Mouse (Mus musculus) CH12.LX (cell line): ENCODE measurements at regions not wholly inside any gene's neighbourhood (a gene's known extent, or its start where the extent isn't known, plus 50 kb on each side); places are given as distances from the start of the nearest gene placed in this dataset.

Experiments used
- DNase-seq: peaks from one replicate; pipeline ENCODE4 v3.0.0-alpha.2; 2013; ENCODE audit errors: extremely low read depth
- H3K27ac ChIP-seq: 2 replicates; pipeline ENCODE4 v1.5.1; 2012; ENCODE audit warnings: low read depth, mild to moderate bottlenecking, control low read depth, moderate library complexity; ENCODE audit not compliant: insufficient read depth
- H3K27me3 ChIP-seq: replicated peaks from 2 replicates; pipeline ENCODE3; 2012; ENCODE audit warnings: inconsistent platforms
- H3K36me3 ChIP-seq, 2 experiments: replicated peaks in 1 of 2; 2 replicates each; pipeline versions ENCODE3 to v1.6.1; 2012; ENCODE audit warnings: inconsistent platforms in 1 of 2, low read length in 1 of 2, mild to moderate bottlenecking in 1 of 2, mixed read lengths in 1 of 2, moderate library complexity in 1 of 2; ENCODE audit not compliant: control insufficient read depth in 1 of 2, insufficient read depth in 1 of 2
- H3K4me1 ChIP-seq, 2 experiments: 2 replicates each; pipeline ENCODE4 v1.6.1; 2012; ENCODE audit warnings: inconsistent platforms in 1 of 2, moderate library complexity in 1 of 2; ENCODE audit not compliant: insufficient read depth in 2 of 2, control insufficient read depth in 1 of 2
- H3K4me2 ChIP-seq: 2 replicates; pipeline ENCODE4 v1.6.1; 2012; ENCODE audit warnings: low read depth, mild to moderate bottlenecking, control low read depth; ENCODE audit not compliant: poor library complexity, insufficient read depth, severe bottlenecking
- H3K4me3 ChIP-seq, 3 experiments: fragments of 150-350 bp in 1 of 3; sonication (generic) in 1 of 3; replicated peaks in 1 of 3; 2 replicates each; pipeline versions ENCODE3 to v1.5.1; 2011 to 2012; ENCODE audit warnings: low read depth in 2 of 3, low read length in 2 of 3, mild to moderate bottlenecking in 2 of 3, moderate library complexity in 2 of 3, control low read depth in 1 of 3, improper control_type of control experiment in 1 of 3, inconsistent platforms in 1 of 3, mixed read lengths in 1 of 3; ENCODE audit not compliant: poor library complexity in 1 of 3
- H3K79me2 ChIP-seq: replicated peaks from 2 replicates; pipeline ENCODE4 v1.6.1; 2012; ENCODE audit warnings: mild to moderate bottlenecking, moderate library complexity; ENCODE audit not compliant: control insufficient read depth, poor library complexity, insufficient read depth, severe bottlenecking; ENCODE audit errors: extremely low read depth
- H3K9ac ChIP-seq: 2 replicates; pipeline ENCODE4 v1.6.1; 2012; ENCODE audit warnings: low read depth, mild to moderate bottlenecking, control low read depth, moderate library complexity; ENCODE audit not compliant: insufficient read depth
- H3K9me3 ChIP-seq: replicated peaks from 2 replicates; pipeline ENCODE3; 2012; ENCODE audit warnings: low read length, inconsistent platforms, mixed read lengths
- CTCF ChIP-seq, 2 experiments: IDR thresholded peaks in 1 of 2; conservative IDR thresholded peaks in 1 of 2; 2 replicates each; pipeline ENCODE4 v1.5.1; 2011 to 2012; ENCODE audit warnings: low read depth in 2 of 2, low read length in 2 of 2, improper control_type of control experiment in 1 of 2, inconsistent platforms in 1 of 2, mild to moderate bottlenecking in 1 of 2, moderate library complexity in 1 of 2
- E2F4 ChIP-seq: IDR thresholded peaks from 2 replicates; pipeline ENCODE4 v1.6.1; 2011; ENCODE audit warnings: low read depth, low read length, improper control_type of control experiment; ENCODE audit not compliant: insufficient replicate concordance
- ELF1 ChIP-seq: IDR thresholded peaks from 2 replicates; pipeline ENCODE4 v1.6.1; 2014; ENCODE audit warnings: low read depth, mild to moderate bottlenecking, inconsistent platforms, low read length, improper control_type of control experiment
- EP300 ChIP-seq: IDR thresholded peaks from 2 replicates; pipeline ENCODE4 v1.6.1; 2011; ENCODE audit warnings: low read length, improper control_type of control experiment
- GABPA ChIP-seq: IDR thresholded peaks from 2 replicates; pipeline ENCODE4 v1.6.1; 2012; ENCODE audit warnings: low read depth, low read length, improper control_type of control experiment, inconsistent platforms; ENCODE audit not compliant: insufficient replicate concordance
- HCFC1 ChIP-seq: IDR thresholded peaks from 2 replicates; pipeline ENCODE4 v1.6.1; 2012; ENCODE audit warnings: low read depth, mild to moderate bottlenecking, inconsistent platforms, low read length, improper control_type of control experiment
- JUN ChIP-seq: IDR thresholded peaks from 2 replicates; pipeline ENCODE4 v1.6.1; 2011; ENCODE audit warnings: low read depth, mild to moderate bottlenecking, low read length, improper control_type of control experiment, moderate library complexity; ENCODE audit not compliant: insufficient read depth
- KAT2A ChIP-seq: IDR thresholded peaks from 2 replicates; pipeline ENCODE4 v1.6.1; 2012; ENCODE audit warnings: low read length, improper control_type of control experiment, inconsistent platforms; ENCODE audit not compliant: insufficient replicate concordance
- MAFK ChIP-seq: IDR thresholded peaks from 2 replicates; pipeline ENCODE4 v1.6.1; 2011; ENCODE audit warnings: low read length, improper control_type of control experiment; ENCODE audit not compliant: insufficient replicate concordance
- MAX ChIP-seq: IDR thresholded peaks from 2 replicates; pipeline ENCODE4 v1.6.1; 2011; ENCODE audit warnings: low read length, improper control_type of control experiment
- MEF2A ChIP-seq: IDR thresholded peaks from 2 replicates; pipeline ENCODE4 v1.6.1; 2014; ENCODE audit warnings: low read depth, mild to moderate bottlenecking, inconsistent platforms, low read length, improper control_type of control experiment, borderline replicate concordance
- MYC ChIP-seq: IDR thresholded peaks from 2 replicates; pipeline ENCODE4 v1.6.1; 2011; ENCODE audit warnings: low read depth, mild to moderate bottlenecking, improper control_type of control experiment, low read length
- NELFE ChIP-seq: IDR thresholded peaks from 2 replicates; pipeline ENCODE4 v1.6.1; 2011; ENCODE audit warnings: low read depth, low read length, improper control_type of control experiment
- NRF1 ChIP-seq: IDR thresholded peaks from 2 replicates; pipeline ENCODE4 v1.6.1; 2014; ENCODE audit warnings: low read depth, mild to moderate bottlenecking, inconsistent platforms, low read length, improper control_type of control experiment, moderate library complexity
- POLR2A ChIP-seq: IDR thresholded peaks from 2 replicates; pipeline ENCODE4 v1.6.1; 2011; ENCODE audit warnings: low read depth, mild to moderate bottlenecking, improper control_type of control experiment, low read length
- POLR2AphosphoS2 ChIP-seq: IDR thresholded peaks from 2 replicates; pipeline ENCODE4 v1.6.1; 2011; ENCODE audit warnings: low read depth, low read length, improper control_type of control experiment
- RCOR1 ChIP-seq: conservative IDR thresholded peaks from 2 replicates; pipeline ENCODE4 v1.6.1; 2012; ENCODE audit warnings: low read depth, mild to moderate bottlenecking, inconsistent platforms, low read length, improper control_type of control experiment
- SMC3 ChIP-seq: IDR thresholded peaks from 2 replicates; pipeline ENCODE4 v1.6.1; 2011; ENCODE audit warnings: low read depth, low read length, improper control_type of control experiment
- TBP ChIP-seq: conservative IDR thresholded peaks from 2 replicates; pipeline ENCODE4 v1.6.1; 2011; ENCODE audit warnings: low read depth, low read length, improper control_type of control experiment
- TCF12 ChIP-seq: IDR thresholded peaks from 2 replicates; pipeline ENCODE4 v1.6.1; 2014; ENCODE audit warnings: low read depth, mild to moderate bottlenecking, inconsistent platforms, low read length, improper control_type of control experiment
- USF1 ChIP-seq: IDR thresholded peaks from 2 replicates; pipeline ENCODE4 v1.6.1; 2014; ENCODE audit warnings: low read depth, mild to moderate bottlenecking, inconsistent platforms, low read length, improper control_type of control experiment
- ZC3H11A ChIP-seq: IDR thresholded peaks from 2 replicates; pipeline ENCODE4 v1.6.1; 2012; ENCODE audit warnings: low read depth, mild to moderate bottlenecking, inconsistent platforms, low read length, improper control_type of control experiment
- ZKSCAN1 ChIP-seq: IDR thresholded peaks from 2 replicates; pipeline ENCODE4 v1.6.1; 2012; ENCODE audit warnings: low read depth, inconsistent platforms, low read length, improper control_type of control experiment, borderline replicate concordance
- ZMIZ1 ChIP-seq: IDR thresholded peaks from 2 replicates; pipeline ENCODE4 v1.6.1; 2012; ENCODE audit warnings: low read depth, mild to moderate bottlenecking, inconsistent platforms, low read length, improper control_type of control experiment
- ZNF384 ChIP-seq: IDR thresholded peaks from 2 replicates; pipeline ENCODE4 v1.6.1; 2012; ENCODE audit warnings: low read depth, low read length, improper control_type of control experiment, inconsistent platforms
- dilution Hi-C: fragments of 300-500 bp; cut with MboI; formaldehyde crosslinking; loops from 2 replicates; pipeline ENCODE4 v1.14.3; 2020; ENCODE audit warnings: low sequenced_read_pairs; ENCODE audit not compliant: extremely low pct_unique_long_range_greater_than_20kb, extremely low pct_ligation_motif_present
- in situ Hi-C: fragments of 300-500 bp; cut with MboI; formaldehyde crosslinking; loops from 3 replicates; pipeline ENCODE4 v1.14.3; 2019; ENCODE audit warnings: low sequenced_read_pairs, low pct_ligation_motif_present, low pct_unique_long_range_greater_than_20kb, mixed read lengths

GRCm38 (mm10) chr1:138343451-138343850, 69.9 kb downstream of the Atp6v1g3 start:
- no peaks in the 10 kb centered on the region for H3K9me3 ChIP-seq
- H3K27me3 ChIP-seq: no peaks in the 10 kb centered on the region
- peaks cover 2 to 3% of the 10 kb centered on the region in 2 experiments; a peak in 1 of 4 replicates for H3K4me1 ChIP-seq
- DNase-seq: no peak
- H3K36me3 ChIP-seq: no peaks in the 10 kb centered on the region
- dilution Hi-C loops (no loop called here), in situ Hi-C loops (no loop called here)
- H3K4me2 ChIP-seq: no peak overlapping the region; the same call in 1 of the 2 replicates
- H3K27ac ChIP-seq: no peak overlapping the region
- no peak overlapping the region for H3K9ac ChIP-seq
- no peaks in the 10 kb centered on the region for H3K79me2 ChIP-seq
- TF ChIP-seq MEF2A: no peak
- no peak for TF ChIP-seq ZNF384
- no peak for TF ChIP-seq MAFK
- no peak for TF ChIP-seq TCF12
- TF ChIP-seq KAT2A: no peak
- TF ChIP-seq TBP: no peak
- TF ChIP-seq EP300: no peak
- no peak for TF ChIP-seq NRF1
- TF ChIP-seq ZC3H11A: no peak
- no peak for TF ChIP-seq HCFC1
- no peak for TF ChIP-seq GABPA
- no peak for TF ChIP-seq USF1
- TF ChIP-seq POLR2AphosphoS2: no peak
- no peak for TF ChIP-seq MAX
- TF ChIP-seq JUN: no peak
- no peak for TF ChIP-seq MYC
- H3K4me3 ChIP-seq: no peak overlapping the region

GRCm38 (mm10) chr1:138344920-138345319, 71.4 kb downstream of the Atp6v1g3 start:
- H3K9ac ChIP-seq: no peak overlapping the region
- no peaks in the 10 kb centered on the region for H3K79me2 ChIP-seq
- no peak overlapping the region for H3K4me3 ChIP-seq
- TF ChIP-seq TBP (no peak), E2F4 (no peak), NELFE (no peak), ZMIZ1 (no peak), MYC (no peak), TCF12 (no peak), CTCF (conservative IDR thresholded peaks at IDR 0.05 in 1 of 2, IDR thresholded peaks at IDR 0.05 in 1 of 2; ENCODE audit: low read depth in 2 of 2, low read length in 2 of 2) (no peak), POLR2A (no peak), ZC3H11A (no peak), SMC3 (no peak), ELF1 (no peak), RCOR1 (no peak), HCFC1 (no peak), MAFK (no peak), ZKSCAN1 (no peak)
- H3K27ac ChIP-seq: no peak overlapping the region
- no peak for DNase-seq
- peaks cover 3 to 5% of the 10 kb centered on the region in 2 experiments; a peak in 1 of 4 replicates for H3K4me1 ChIP-seq
- H3K9me3 ChIP-seq: no peaks in the 10 kb centered on the region
- H3K4me2 ChIP-seq: no peak overlapping the region
- dilution Hi-C loops (no loop called here), in situ Hi-C loops (no loop called here)
- no peaks in the 10 kb centered on the region for H3K36me3 ChIP-seq
- H3K27me3 ChIP-seq: no peaks in the 10 kb centered on the region
